Mouse (Mus musculus) testis, adult 2 months (tissue): Measurements from ENCODE around the gene Gfod2. TPM values are rescaled to one million over a fixed set of nuclear protein-coding genes. Genes with fewer than 3 reads are reported as not detected.

Experiments used
- H3K27ac ChIP-seq: fragments of 200-500 bp; 2 replicates; pipeline ENCODE4 v1.5.1; 2012; ENCODE audit warnings: low read depth, low read length; ENCODE audit not compliant: control insufficient read depth, insufficient read depth
- H3K27me3 ChIP-seq: fragments of 200-500 bp; 2 replicates; pipeline ENCODE4 v1.6.1; 2012; ENCODE audit warnings: mild to moderate bottlenecking, low read length, moderate library complexity; ENCODE audit not compliant: control insufficient read depth, insufficient read depth
- H3K36me3 ChIP-seq: fragments of 200-500 bp; 2 replicates; pipeline ENCODE4 v1.6.1; 2012; ENCODE audit warnings: mild to moderate bottlenecking, low read length; ENCODE audit not compliant: control insufficient read depth, insufficient read depth
- H3K4me1 ChIP-seq: fragments of 200-500 bp; 2 replicates; pipeline ENCODE4 v1.6.1; 2012; ENCODE audit warnings: low read length; ENCODE audit not compliant: control insufficient read depth, insufficient read depth
- H3K4me3 ChIP-seq: fragments of 200-500 bp; 2 replicates; pipeline ENCODE4 v1.5.1; 2012; ENCODE audit warnings: low read depth, mild to moderate bottlenecking, low read length, moderate library complexity, mixed read lengths; ENCODE audit not compliant: control insufficient read depth
- CTCF ChIP-seq: fragments of 200-500 bp; IDR thresholded peaks from 2 replicates; pipeline ENCODE4 v1.5.1; 2012; ENCODE audit warnings: low read depth, mild to moderate bottlenecking, inconsistent platforms, low read length, moderate library complexity; ENCODE audit not compliant: control insufficient read depth, insufficient read depth, insufficient replicate concordance
- POLR2A ChIP-seq: fragments of 200-500 bp; IDR thresholded peaks from 2 replicates; pipeline ENCODE4 v1.6.1; 2012; ENCODE audit warnings: low read depth, mild to moderate bottlenecking, inconsistent platforms, low read length, moderate library complexity; ENCODE audit not compliant: control insufficient read depth
- polyA plus RNA-seq: library from polyadenylated mRNA; depleted of rRNA; stranded (reverse); fragments of >200 nt; gene quantifications from 2 replicates; pipeline ENCODE4 v1.2.3, GENCODE M21; 2012

The Gfod2 gene
- polyA plus RNA-seq, 1 experiment = 3.3 TPM

GRCm38 (mm10) chr8:105704146-105704812 lies 54.2 kb downstream of the Gfod2 start:
- H3K27me3 ChIP-seq = no peaks in the 10 kb centered on the region
- peak overlapping the region; percentile 51 for H3K4me3 ChIP-seq
- peaks cover 34% of the 10 kb centered on the region for H3K4me1 ChIP-seq
- H3K36me3 ChIP-seq = no peaks in the 10 kb centered on the region
- TF ChIP-seq CTCF (no peak), POLR2A (no peak)
- H3K27ac ChIP-seq = no peak overlapping the region

GRCm38 (mm10) chr8:105702731-105703415 lies 55.6 kb downstream of the Gfod2 start:
- H3K36me3 ChIP-seq = no peaks in the 10 kb centered on the region

GRCm38 (mm10) chr8:105702001-105702401 lies 56.5 kb downstream of the Gfod2 start:
- H3K36me3 ChIP-seq = no peaks in the 10 kb centered on the region
- H3K27ac ChIP-seq = peak overlapping the region; percentile 15; the same call in 1 of the 2 replicates
- TF ChIP-seq CTCF (no peak), POLR2A (no peak)
- peaks cover 24% of the 10 kb centered on the region for H3K4me1 ChIP-seq
- peak overlapping the region; percentile 93 for H3K4me3 ChIP-seq
- no peaks in the 10 kb centered on the region for H3K27me3 ChIP-seq

More at GRCm38 (mm10) chr8:105702731-105703415, 55.6 kb downstream of the Gfod2 start:
- H3K27ac ChIP-seq = no peak overlapping the region
- peaks cover 29% of the 10 kb centered on the region for H3K4me1 ChIP-seq
- TF ChIP-seq POLR2A = no peak; the same call in 1 of the 2 replicates
- H3K4me3 ChIP-seq = peak overlapping the region; percentile 93
- no peaks in the 10 kb centered on the region for H3K27me3 ChIP-seq

- Histone ChIP-seq H3K4me1 (peaks cover 22% of the 10 kb centered on the region), H3K27me3 (no peaks in the 10 kb centered on the region), H3K4me3 (peak within 1 kb of the TSS; percentile 93), H3K27ac (peak within 1 kb of the TSS; percentile 95), H3K36me3 (no peaks in the 10 kb centered on the region)
- TF ChIP-seq CTCF (no peak), POLR2A (peak; percentile 76)
These were observed 57.3 kb downstream of the Gfod2 start, which contains the start of the genes Acd and Pard6a for GRCm38 (mm10) chr8:105700966-105701824. Acd (minus strand) TSS chr8:105701102. Pard6a (plus strand) TSS chr8:105701148.

- H3K27ac ChIP-seq = peak overlapping the region; percentile 29; the same call in 1 of the 2 replicates
- H3K36me3 ChIP-seq = no peaks in the 10 kb centered on the region
- H3K4me3 ChIP-seq = peak overlapping the region; percentile 93
- H3K27me3 ChIP-seq = no peaks in the 10 kb centered on the region
- H3K4me1 ChIP-seq = peaks cover 23% of the 10 kb centered on the region
- TF ChIP-seq CTCF (no peak), POLR2A (no peak)
These were observed 57.9 kb downstream of the Gfod2 start for GRCm38 (mm10) chr8:105700566-105700965.

- Histone ChIP-seq H3K4me3 (peak overlapping the region; percentile 93), H3K27me3 (no peaks in the 10 kb centered on the region), H3K4me1 (peaks cover 30% of the 10 kb centered on the region), H3K36me3 (no peaks in the 10 kb centered on the region), H3K27ac (no peak overlapping the region)
- TF ChIP-seq CTCF = no peak
- TF ChIP-seq POLR2A = no peak
These were observed 58.8 kb downstream of the Gfod2 start for GRCm38 (mm10) chr8:105699488-105700215.

- Histone ChIP-seq H3K27me3 (no peaks in the 10 kb centered on the region), H3K36me3 (no peaks in the 10 kb centered on the region), H3K4me3 (no peak overlapping the region), H3K4me1 (peaks cover 31% of the 10 kb centered on the region), H3K27ac (no peak overlapping the region)
- no peak for TF ChIP-seq CTCF
- no peak for TF ChIP-seq POLR2A
These were observed 59.7 kb downstream of the Gfod2 start for GRCm38 (mm10) chr8:105698734-105699133.
